Mouse (Mus musculus): ENCODE data around the gene Tvp23b.
A peak's percentile ranks its signal among the peaks of the same experiment; 100 is the strongest.

Gene Tvp23b

DNA sequence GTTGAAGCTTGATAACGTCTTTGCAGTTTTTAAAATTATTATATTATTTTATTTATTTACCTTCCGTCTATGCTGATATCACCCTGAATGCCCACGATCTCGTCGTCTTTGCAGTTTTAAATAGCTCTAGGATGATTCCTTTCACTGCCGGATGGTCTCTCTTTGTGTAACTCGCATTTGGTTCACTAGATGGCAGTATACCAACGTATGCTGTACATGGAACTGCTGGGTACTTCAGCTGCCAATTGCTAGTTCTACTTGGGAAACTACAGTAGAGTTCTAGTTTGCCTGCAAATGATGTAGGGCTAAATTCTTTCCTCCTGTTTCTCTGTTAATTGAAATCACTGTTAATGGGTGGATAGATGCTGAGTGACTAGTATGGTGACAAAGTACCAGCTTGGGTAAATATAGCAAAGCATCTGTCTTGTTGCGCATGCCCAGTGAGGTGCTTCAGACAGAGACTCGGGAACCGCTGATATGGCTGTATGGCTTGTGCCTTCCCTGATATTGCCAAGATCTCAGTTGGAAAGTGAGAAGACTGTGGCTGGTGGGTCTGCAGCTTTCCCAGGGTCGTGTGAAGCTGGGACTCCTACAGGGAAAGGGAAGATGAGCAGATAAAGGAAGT, 22.6 kb downstream of the Tvp23b start:
- peak; percentile 86 for DNase-seq

DNA sequence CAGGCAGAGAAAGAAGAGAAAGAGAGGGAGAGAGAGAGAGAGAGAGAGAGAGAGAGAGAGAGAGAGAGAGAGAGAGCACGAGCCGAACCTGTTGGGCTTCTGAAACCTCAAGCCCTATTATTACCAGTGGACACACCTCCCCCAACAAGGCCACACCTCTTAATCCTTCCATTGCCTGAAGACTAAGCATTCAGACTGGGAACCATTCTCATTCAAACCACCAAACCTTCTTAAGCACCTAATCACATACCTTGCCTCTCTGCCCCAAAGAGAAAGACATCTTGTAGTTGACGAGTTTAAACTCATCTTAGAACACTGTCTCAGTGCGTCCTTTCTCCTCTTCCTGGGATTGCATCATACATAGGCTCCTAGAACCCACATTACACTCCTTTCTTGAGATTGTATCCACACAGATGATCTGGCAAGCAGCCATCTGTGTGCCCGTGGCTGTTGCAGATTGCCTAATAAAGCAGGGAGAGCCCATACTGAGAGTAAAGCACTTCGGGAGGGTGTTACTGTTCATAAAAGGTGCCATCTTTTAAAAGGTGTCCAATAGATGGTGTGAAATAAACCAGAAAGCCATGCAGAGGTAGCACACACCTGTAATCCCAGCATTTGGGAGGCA, 24.7 kb downstream of the Tvp23b start:
- no peak for DNase-seq

DNA sequence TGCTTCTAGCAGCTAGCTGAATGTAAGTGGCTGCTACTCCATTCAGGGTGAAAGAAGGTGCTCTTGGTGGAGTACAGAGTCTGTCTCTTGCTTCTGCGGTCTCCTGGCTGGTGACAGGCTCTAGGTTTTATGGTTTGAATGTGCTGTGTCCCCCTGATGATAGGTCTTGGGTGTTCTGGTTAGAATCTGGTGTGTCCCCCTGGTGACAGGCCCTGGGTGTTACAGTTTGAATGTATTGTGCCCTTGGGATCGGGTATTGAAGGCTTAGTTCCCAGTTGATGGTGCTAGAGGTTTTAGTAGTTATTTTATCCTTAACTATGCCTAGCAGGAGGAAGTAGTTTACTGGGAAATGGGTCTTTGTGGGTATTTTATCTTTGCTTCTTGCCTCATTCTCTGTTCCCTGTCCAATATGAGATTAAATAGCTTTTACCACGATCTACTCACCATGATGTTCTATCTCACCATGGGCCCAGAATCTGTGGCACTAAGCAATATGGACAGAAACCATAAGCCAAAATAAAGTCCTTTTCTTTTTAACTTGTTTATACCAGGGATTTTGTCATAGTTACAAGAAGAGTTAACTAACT, 30.6 kb downstream of the Tvp23b start:
- peak; percentile 28 for DNase-seq

DNA sequence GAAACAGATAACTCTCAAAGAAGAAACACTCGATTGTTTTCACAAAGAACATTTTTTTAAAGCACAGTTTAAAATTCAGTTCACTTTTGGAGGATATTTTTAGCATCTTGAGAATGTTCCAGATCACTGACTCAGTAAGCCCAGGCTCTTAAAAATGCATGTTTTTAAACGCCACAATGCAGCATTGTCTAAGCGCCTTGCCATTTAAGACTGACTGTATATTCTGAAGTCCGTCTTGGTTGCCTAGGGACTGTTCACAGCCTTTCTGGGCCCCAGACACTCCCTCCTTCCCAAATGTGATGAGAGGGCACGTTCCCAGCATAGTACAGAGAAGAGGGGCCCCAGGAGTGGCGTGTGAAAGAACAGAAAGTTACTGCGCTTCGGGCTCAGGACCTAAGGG, 32.1 kb downstream of the Tvp23b start:
- no peak for DNase-seq

DNA sequence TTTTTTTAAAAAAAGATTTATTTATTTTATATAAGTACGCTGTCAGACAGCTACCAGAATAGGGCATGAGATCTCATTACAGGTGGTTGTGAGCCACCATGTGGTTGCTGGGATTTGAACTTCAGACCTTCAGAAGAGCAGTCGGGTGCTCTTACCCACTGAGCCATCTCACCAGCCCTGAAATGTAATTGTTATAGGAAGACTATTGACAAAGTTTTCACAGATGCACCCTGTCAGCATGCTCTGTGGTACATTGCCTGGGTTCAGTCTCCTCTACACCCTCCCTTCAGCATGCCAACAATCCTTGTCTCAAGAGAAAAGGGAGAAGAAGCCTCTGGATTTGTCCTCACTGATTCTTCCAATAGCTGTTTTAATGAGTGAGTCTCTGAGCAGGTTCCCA, 33.9 kb downstream of the Tvp23b start:
- DNase-seq: no peak

DNA sequence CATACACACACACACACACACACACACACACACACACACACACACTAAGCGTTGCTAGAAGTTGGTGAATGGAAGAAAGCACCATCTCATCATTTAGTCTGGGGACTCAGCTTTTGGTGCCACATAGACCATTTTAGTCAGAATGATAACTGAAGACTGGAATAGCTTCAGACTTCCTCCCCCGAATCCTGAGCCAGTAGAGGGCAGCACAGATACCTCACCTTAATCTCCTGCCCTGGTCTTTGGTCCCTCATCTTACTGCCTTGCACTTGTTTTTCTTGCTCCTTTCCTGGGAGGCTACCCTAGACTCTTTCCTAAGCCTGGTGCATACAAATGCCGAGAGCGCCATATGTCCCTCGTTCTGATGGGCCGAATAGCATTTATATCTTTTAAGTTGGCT, 35.3 kb downstream of the Tvp23b start:
- DNase-seq: peak; percentile 40

DNA sequence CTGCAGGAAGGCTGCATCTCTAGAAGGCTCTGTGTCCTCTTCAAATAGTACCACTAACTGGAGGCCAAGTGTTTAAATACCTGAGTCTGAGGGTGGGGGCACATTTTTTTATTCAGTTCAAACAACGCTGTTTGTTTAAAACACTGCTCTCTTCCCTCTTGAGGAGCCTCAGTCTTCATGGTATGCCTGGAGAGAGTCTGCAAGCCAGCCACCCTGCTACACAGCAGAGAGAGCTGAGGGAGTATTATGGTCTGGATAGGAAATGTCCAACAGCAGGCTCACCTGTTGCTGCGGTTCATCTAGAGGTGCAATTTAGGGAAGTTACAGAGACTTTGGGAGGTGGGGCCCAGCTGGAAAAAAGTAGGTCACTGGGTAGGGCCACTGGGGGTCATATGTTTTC, 36.2 kb downstream of the Tvp23b start:
- DNase-seq: no peak

DNA sequence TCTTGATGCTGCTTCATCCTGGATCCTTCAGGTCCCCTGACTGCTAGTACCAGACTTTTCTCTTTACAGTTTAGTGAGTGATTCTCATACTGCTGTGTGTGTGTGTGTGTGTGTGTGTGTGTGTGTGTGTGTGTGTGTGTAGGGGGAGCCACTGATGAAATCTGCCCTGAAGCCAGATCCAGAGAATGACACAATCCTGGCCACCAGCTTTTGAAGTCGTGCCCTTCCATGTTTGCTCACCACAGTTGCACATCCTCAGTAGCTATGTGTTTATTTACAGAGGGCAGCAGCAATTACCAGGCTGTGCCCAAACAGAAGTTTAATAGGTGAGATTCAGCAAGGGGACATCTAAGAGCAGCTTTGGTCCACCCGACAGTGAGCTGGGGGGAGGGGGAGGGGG, 37.5 kb downstream of the Tvp23b start:
- DNase-seq: no peak

DNA sequence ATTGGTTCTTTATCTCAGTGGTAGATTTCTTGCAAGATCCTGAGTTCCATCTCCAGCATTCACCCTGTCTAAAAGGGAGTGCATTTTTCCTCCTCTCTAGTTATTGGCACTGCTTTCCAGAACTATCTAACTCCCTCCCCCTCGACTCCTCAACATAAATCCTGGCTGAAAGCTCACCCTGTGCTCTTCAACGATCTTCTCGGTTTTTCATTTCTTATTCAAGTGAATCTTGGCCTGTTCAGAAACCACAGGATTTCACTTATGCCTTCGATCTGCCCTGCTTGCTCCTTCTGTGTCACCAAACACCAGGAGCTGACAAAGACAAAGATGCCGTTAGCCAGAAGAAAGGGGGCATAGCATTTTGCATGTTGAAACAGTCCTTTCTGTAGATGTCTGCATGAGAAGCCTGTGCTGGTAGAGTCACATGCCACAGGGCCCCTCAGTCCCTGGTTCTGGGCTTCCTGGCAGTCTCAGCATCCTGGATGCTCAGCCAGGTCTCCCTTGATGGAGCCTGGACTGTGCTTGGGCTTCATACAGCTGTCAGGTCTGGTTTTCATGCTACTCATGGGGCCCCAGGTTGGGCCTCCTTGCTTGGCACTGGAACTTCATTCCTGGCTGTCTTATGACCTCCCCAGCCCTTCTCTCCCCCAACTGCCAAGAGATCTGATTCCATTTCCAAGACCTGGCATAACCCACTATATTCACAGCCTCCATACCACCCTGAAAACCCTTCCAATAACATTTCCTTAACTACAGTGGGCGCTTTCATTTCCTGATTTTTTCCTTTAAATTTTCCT, 40.9 kb downstream of the Tvp23b start:
- no peak for DNase-seq

DNA sequence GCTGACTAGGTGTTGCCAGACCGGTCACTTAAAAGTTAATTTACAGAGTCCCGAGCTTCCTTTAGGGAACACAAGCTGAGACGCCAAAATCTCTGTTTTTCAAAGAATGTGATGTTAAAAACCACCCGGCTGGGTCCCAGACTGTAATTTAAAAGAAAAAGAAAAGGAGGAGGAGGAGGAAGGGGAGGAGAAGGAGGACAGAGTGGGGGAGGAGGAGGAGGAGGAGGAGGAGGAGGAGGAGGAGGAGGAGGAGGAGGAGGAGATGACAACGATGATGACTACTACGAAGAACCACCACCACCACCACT, 41.4 kb downstream of the Tvp23b start:
- DNase-seq: no peak

DNA sequence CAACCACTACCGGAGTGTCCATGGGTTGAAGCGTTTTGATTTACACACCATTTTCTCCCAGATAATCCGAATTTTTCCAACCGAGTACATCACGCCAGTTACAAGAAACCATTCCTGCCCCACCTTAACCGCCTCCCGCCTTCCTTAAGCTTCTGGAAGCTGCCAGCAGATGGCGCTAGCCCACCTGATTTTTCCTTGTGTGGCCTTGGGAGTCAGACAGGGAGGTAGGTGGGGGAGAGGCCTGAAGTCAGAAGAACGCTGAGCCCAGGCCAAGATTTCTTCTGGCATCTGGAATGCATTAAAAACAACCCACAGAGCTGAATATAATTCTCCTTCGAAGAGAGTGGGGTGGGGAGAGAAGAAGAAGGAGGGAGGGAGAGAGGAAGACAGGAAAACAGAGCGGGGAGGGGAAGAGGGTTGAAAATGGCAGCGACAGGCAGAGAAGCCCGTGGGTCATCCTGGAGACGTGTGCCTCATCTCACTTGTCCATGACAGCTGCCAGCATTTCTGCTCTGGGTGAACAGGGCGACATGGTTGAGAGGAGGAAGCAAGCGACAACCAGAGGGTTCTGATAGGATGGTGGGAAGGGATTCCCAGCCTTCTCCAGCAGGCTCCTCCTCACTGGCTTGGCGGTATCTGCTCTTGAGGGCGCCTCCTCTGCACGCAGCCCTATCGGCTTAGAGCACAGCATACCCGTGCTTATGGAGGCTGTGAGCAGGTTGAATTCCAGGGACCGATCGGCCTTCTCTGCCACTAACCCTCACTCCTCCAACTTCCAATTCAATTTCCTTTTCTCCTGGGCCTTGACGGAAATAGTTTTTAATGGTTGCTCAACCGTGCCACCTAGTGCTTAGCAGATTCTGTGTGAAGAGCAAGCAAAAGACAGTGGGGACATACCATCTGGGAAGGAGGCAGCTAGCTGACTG, 42.1 kb downstream of the Tvp23b start:
- peak; percentile 93 for DNase-seq

DNA sequence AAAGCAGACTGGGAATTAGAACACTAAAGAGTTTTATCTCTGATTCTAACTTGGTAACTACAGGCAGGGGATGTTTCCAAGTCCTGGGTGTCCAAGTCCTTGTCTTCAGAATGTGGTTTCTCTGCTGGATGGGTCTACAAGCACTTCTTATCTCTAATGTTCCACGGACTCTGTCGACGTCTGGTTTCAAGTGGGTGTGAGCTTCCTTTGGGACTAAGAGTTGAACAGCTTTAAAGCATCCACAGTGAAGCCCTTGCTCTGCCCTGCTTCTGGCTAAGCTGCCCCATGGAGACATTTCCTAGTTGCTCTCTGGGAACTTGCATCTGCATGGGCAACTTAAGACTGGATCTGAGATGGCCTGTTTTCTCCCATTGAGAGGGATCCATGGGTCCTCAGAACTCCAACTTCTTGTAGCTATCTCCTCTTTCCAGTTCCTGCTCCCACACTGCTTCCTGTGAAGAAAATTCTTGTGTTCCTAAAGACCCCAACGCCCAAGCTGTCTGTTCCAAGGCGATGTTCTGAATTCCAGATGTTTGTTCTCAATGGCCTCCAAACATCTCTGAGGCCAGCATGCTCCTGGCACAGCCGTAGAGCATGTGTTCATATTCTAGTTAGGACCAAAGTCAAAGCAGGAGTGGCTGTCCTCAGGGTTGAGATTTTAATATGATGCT, 45.0 kb downstream of the Tvp23b start:
- DNase-seq: no peak

DNA sequence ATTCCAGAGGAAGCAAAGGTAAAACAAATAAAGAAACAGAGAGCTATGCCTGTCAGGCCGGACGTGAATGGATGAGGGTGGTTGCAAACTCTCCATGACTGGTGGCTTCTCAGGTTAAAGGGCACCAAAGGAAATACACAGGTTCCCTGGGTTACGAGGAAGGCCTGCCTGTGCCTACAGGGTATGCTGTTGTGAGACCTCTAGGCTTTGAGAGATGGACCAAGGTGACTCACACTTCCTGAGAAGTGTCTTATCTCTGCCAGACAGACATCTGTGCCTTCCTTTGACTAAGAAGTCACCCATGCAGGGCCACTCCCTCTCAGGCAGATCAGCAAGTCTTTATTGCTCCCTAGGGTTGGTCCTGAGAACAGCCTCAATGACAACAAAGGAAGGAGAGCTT, 50.5 kb downstream of the Tvp23b start:
- no peak for DNase-seq

DNA sequence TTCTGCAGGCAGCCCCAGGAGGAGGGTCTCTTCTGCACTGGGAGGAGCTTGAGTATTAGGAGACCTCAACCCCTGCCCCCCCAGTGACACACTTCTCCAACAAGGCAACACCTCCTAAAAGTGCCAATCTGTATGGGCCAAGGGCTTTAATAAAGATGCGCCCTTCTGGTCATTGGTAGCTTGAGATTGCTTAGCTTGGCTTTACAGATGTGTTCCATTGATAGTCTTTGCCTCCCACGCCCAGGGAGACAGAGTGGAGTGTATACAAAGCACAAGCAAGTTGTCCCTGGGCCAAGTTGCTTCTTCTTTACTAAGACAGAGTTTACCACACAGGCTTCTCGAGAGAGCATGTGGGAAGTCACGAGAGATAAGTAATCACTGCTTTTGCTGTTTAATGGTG, 51.3 kb downstream of the Tvp23b start:
- DNase-seq: no peak

DNA sequence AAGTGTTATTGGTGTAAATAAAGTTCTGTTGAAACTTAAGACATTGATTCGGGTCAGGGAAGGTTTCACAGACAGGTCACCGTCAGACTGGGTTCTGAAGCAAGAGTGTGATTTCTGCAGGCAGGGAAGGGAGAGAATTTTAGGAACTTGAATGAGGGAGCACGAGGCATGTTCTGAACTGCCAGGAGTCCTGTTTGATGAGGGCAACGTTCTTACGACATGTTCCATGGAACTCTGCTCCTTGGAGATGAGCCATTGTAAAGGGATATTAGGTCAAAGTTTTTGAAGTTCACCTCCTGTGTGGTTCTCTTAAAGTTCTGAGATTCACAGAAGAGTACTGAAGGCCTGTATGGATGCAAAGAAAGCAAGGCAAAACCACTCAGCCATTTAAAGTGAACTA, 51.9 kb downstream of the Tvp23b start:
- DNase-seq: no peak

DNA sequence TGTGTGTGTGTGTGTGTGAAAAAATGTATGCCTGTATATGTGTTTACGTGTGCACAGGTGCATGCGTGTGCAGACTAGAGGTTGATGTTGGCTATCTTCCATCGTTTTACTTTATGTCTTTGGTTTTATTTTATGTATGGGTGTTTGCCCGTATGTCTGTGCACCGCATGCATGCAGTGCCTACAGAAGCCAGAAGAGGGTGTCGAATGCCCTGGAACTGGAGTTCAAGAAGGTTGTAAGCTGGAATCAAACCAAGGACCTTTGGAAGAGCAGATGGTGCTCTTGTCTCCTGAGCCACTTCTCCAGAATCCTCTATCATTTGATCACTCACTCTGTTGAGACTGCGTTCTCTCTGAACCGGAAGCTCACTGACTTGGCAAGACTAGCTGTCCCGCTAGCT, 53.8 kb downstream of the Tvp23b start:
- no peak for DNase-seq

DNA sequence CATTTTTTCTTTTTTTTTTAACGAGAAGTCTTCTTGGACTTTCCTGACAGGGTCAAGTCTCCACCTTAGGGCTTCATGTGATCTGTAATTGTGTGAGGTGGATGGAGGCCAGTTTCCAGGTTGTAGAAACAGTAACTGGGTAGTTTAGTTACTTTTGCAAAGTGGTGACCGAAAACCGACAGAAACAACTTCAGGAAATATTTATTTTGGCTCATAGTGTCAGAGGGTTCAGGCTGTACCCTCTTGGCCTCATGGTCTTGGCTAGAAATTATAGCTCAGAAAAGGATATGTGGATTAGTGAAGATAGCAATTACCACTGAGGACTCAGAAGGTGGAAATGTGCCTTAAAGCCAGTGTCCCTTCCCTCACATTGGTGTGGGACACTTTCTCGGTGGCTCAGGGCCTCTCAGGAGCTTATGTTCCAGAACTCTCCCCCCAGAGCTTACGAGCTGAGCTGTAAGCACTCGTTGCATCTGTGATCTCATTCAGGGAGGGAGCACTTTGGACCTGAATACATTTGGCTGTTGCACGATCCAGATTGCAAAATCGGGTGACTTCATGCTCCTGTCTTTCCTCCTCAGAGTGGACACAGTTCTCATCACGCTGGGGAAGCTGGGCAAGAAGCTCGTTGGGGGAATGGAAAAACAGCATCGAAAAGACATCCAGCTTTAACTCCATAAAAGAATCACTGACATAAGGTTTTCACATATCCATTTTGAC, 55.7 kb downstream of the Tvp23b start:
- DNase-seq: no peak

DNA sequence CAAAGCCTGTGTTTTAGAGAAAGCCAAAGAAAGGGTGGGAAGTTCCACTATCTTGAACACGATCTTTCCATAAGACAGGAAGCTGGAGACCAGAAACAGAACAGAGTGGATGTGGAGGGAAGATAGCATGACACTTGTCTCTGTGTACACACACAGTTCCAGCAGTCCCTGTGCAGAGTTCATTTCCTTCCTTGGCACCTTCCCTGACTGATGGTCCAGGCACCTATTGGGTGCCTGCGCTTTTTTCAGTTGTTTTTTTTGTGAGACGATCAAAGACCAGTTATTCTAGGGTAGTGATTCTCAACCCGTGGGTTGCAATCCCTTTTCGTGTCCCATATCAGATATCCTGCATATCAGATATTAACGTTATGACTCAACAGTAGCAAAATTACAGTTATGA, 58.7 kb downstream of the Tvp23b start:
- DNase-seq: no peak

DNA sequence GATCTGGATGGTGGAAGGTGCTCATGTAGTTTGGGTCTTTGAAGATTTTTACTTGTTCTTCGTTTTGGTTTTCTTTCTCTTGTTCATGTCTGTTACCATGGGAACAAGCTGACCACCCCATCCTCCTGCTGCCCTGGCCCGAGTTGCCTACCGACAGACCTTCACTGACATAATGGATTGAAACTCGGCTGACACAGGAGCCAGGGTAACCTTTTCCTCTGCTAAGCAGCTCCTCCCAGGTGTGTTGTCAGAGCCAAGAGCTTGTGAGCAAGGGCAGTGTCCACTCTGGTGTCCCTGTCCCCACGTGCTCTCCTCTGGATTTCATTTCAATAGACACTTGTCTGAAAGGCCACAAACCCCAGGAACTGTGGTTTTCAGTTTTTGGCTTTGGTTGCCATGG, 59.7 kb downstream of the Tvp23b start:
- DNase-seq: no peak

DNA sequence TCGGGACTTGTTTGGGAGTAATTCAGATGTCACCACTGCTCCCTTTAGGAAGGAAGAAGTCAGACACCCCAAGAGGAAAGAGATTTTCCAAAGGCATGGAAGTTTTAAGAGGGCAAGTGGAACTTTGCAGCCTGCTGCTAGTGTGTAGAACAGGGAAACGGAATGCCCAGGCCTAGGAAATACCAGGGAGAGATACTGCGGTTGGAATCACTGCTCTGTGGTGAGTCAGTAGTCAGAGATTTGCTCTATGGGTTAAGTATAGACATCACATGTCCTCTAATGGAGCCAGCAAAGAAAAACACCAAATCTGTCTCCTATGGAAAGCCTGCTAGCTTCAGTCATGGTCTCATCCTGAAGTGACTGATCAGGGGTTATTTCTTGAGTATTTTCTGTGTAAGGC, 60.9 kb downstream of the Tvp23b start:
- no peak for DNase-seq

DNA sequence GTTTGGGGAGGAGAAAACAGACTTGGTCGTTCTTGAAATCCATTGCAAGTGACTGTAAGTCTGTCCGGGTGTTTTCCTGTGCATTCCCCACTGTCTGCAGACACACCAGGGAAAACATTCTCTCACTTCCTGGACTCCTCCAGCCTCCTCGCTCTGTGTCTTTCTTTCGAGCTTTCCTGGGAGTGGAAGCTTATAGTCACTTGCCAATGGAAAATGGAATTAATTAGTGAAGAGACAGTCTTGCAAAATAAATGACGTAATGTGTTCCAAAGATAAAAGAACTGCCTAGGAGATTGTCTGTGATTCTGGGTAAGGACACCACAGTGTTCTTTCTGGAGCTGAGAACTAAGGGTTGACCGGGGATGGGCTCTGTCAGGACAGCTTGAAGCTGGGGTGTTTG, 64.3 kb downstream of the Tvp23b start:
- DNase-seq: no peak

DNA sequence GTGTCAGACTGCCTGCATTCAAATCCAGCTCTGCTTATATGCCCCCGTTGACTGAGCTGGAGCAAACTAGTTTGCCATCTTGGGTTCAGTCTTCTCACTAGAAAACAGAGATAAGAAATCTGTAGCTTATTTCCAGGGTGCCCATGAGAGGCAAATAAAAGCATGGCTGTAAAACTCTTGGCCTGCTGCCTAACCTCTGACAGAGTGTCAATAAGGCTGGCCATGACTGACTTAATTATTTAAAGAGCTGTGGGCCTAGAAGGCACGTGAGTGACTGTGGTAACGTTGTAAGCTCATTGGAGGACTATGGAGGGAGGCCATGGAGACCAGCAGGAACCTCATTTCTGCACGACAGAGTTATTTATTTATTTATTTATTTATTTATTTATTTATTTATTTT, 66.3 kb downstream of the Tvp23b start:
- DNase-seq: no peak

Data from retina, postnatal 1 day (tissue).